Mouse (Mus musculus) liver, postnatal 0 days (tissue): ENCODE measurements around the gene Eya4.

Source experiments
- CTCF ChIP-seq: sonication (generic); IDR thresholded peaks from 2 replicates; pipeline ENCODE4 v1.5.1; 2016; ENCODE audit warnings: antibody characterized with exemption, low read depth
- EP300 ChIP-seq: IDR thresholded peaks from 2 replicates; pipeline ENCODE4 v1.6.1; 2016; ENCODE audit warnings: antibody characterized with exemption, low read depth, mild to moderate bottlenecking

DNA sequence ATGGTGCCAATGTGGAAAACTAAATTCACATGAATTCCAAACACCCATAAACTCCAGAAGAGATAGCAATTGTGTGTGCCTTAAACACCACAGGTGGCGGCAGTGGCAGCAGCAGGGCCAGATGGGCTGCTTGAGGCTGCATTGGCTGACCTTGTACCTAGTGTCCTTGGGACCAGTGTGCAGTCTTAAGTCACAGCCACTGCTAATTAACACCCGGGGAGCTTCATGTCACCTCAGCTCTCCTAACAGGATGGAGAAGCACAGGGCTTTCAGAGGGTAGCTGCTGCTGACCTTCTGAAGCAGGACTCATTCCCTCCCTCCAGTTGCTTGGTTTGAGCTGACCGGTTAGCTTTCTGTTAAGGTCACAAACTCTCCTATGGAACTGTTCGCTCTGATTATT lies 242.5 kb downstream of the Eya4 start:
- TF ChIP-seq CTCF (no peak), EP300 (no peak)
